Mouse (Mus musculus) CH12.LX (cell line): Measurements from ENCODE around the gene Gna11.

Experiments
- BHLHE40 ChIP-seq: IDR thresholded peaks from 2 replicates; pipeline ENCODE4 v1.6.1; 2011; ENCODE audit warnings: mild to moderate bottlenecking, low read depth, low read length, improper control_type of control experiment
- CTCF ChIP-seq, 2 experiments: IDR thresholded peaks in 1 of 2; conservative IDR thresholded peaks in 1 of 2; 2 replicates each; pipeline ENCODE4 v1.5.1; 2011 to 2012; ENCODE audit warnings: low read depth in 2 of 2, low read length in 2 of 2, improper control_type of control experiment in 1 of 2, inconsistent platforms in 1 of 2, mild to moderate bottlenecking in 1 of 2, moderate library complexity in 1 of 2
- ETS1 ChIP-seq: conservative IDR thresholded peaks from 2 replicates; pipeline ENCODE4 v1.6.1; 2012; ENCODE audit warnings: low read depth, mild to moderate bottlenecking, inconsistent platforms, low read length, improper control_type of control experiment, moderate library complexity

- TF ChIP-seq CTCF (conservative IDR thresholded peaks at IDR 0.05 in 1 of 2, IDR thresholded peaks at IDR 0.05 in 1 of 2; ENCODE audit: low read depth in 2 of 2, low read length in 2 of 2) (no peak), BHLHE40 (no peak), ETS1 (no peak)
Observed at GRCm38 (mm10) chr10:81523570-81523969, 21.4 kb downstream of the Gna11 start.
